Mouse (Mus musculus) hindbrain, embryonic 10.5 days (tissue): ENCODE measurements around the gene Shisa9. TPM values are rescaled to one million over a fixed set of nuclear protein-coding genes. Genes with fewer than 3 reads are reported as not detected.

Experiments
- DNase-seq: peaks from one replicate; pipeline ENCODE4 v3.0.0-alpha.2; 2017; ENCODE audit warnings: low spot score
- H3K27ac ChIP-seq: fragments of 300-500 bp; sonication (generic); 2 replicates; pipeline ENCODE4 v1.5.1; 2016; ENCODE audit warnings: mild to moderate bottlenecking, moderate library complexity
- H3K27me3 ChIP-seq: fragments of 300-500 bp; sonication (generic); 2 replicates; pipeline ENCODE4 v1.6.1; 2016; ENCODE audit warnings: mild to moderate bottlenecking; ENCODE audit not compliant: poor library complexity, insufficient read depth, severe bottlenecking
- H3K36me3 ChIP-seq: fragments of 300-500 bp; sonication (generic); 2 replicates; pipeline ENCODE4 v1.6.1; 2016; ENCODE audit warnings: mild to moderate bottlenecking, moderate library complexity
- H3K4me1 ChIP-seq: fragments of 300-500 bp; sonication (generic); replicated peaks from 2 replicates; pipeline ENCODE4 v1.6.1; 2016; ENCODE audit warnings: mild to moderate bottlenecking
- H3K4me3 ChIP-seq: fragments of 300-500 bp; sonication (generic); 2 replicates; pipeline ENCODE4 v1.5.1; 2016; ENCODE audit warnings: mild to moderate bottlenecking, moderate library complexity
- H3K9me3 ChIP-seq: fragments of 300-500 bp; sonication (generic); 2 replicates; pipeline ENCODE4 v1.6.1; 2016; ENCODE audit warnings: mild to moderate bottlenecking, moderate library complexity
- WGBS: fragments of 180-500 bp; shearing (Covaris S2); methylation state at CpG from one replicate; pipeline ENCODE4 v1.1.7; 2016; 5-methylcytosine and 5-hydroxymethylcytosine counted together
- polyA plus RNA-seq: library from polyadenylated mRNA; unstranded; fragments of >200 nt; fragmentation: Nextera tagmentation; extraction: Ambion mirVana; gene quantifications from 2 replicates; pipeline ENCODE4 v1.2.1, GENCODE M21; 2016

The Shisa9 gene
- polyA plus RNA-seq, 1 experiment from 2014 or later: 1.1 TPM

- Histone ChIP-seq H3K27ac (no peak overlapping the region), H3K27me3 (no peaks in the 10 kb centered on the region), H3K36me3 (no peaks in the 10 kb centered on the region), H3K4me3 (no peak overlapping the region), H3K9me3 (no peaks in the 10 kb centered on the region), H3K4me1 (no peaks in the 10 kb centered on the region)
- WGBS: 80% methylated on average over 2 of the region's 2 CpGs
- DNase-seq: no peak
Measured at GRCm38 (mm10) chr16:12083082-12083481, 99.2 kb downstream of the Shisa9 start.

GRCm38 (mm10) chr16:12090604-12091235 is 106.8 kb downstream of the Shisa9 start:
- H3K9me3 ChIP-seq: no peaks in the 10 kb centered on the region
- no peak for DNase-seq
- no peak overlapping the region for H3K4me3 ChIP-seq
- no peak overlapping the region for H3K27ac ChIP-seq
- H3K36me3 ChIP-seq: no peaks in the 10 kb centered on the region
- no peaks in the 10 kb centered on the region for H3K27me3 ChIP-seq
- no peaks in the 10 kb centered on the region for H3K4me1 ChIP-seq
- 78% methylated on average over 5 of the region's 5 CpGs for WGBS

GRCm38 (mm10) chr16:12093253-12093652 is 109.3 kb downstream of the Shisa9 start:
- no peaks in the 10 kb centered on the region for H3K36me3 ChIP-seq
- H3K27me3 ChIP-seq: no peaks in the 10 kb centered on the region
- 85% methylated on average over 4 of the region's 4 CpGs for WGBS
- H3K9me3 ChIP-seq: no peaks in the 10 kb centered on the region
- H3K27ac ChIP-seq: no peak overlapping the region
- H3K4me1 ChIP-seq: no peaks in the 10 kb centered on the region
- DNase-seq: no peak
- H3K4me3 ChIP-seq: no peak overlapping the region

- WGBS: 83% methylated on average over 7 of the region's 7 CpGs
- Histone ChIP-seq H3K4me3 (no peak overlapping the region), H3K9me3 (no peaks in the 10 kb centered on the region), H3K36me3 (no peaks in the 10 kb centered on the region), H3K4me1 (no peaks in the 10 kb centered on the region), H3K27me3 (no peaks in the 10 kb centered on the region), H3K27ac (no peak overlapping the region)
- DNase-seq: no peak
Measured at GRCm38 (mm10) chr16:12094784-12095315, 110.9 kb downstream of the Shisa9 start.

- H3K36me3 ChIP-seq: no peaks in the 10 kb centered on the region
- H3K27me3 ChIP-seq: no peaks in the 10 kb centered on the region
- 63% methylated on average over 2 of the region's 2 CpGs for WGBS
- H3K4me1 ChIP-seq: no peaks in the 10 kb centered on the region
- H3K27ac ChIP-seq: no peak overlapping the region
- no peaks in the 10 kb centered on the region for H3K9me3 ChIP-seq
- no peak for DNase-seq
- H3K4me3 ChIP-seq: no peak overlapping the region
Measured at GRCm38 (mm10) chr16:12095365-12095764, 111.5 kb downstream of the Shisa9 start.

GRCm38 (mm10) chr16:12108436-12108835 is 124.5 kb downstream of the Shisa9 start:
- no peaks in the 10 kb centered on the region for H3K36me3 ChIP-seq
- no peaks in the 10 kb centered on the region for H3K27me3 ChIP-seq
- H3K9me3 ChIP-seq: no peaks in the 10 kb centered on the region
- H3K4me1 ChIP-seq: no peaks in the 10 kb centered on the region
- 87% methylated on average over 4 of the region's 4 CpGs for WGBS
- H3K4me3 ChIP-seq: no peak overlapping the region
- H3K27ac ChIP-seq: no peak overlapping the region
- no peak for DNase-seq

- Histone ChIP-seq H3K27me3 (no peaks in the 10 kb centered on the region), H3K36me3 (no peaks in the 10 kb centered on the region), H3K4me3 (no peak overlapping the region), H3K9me3 (no peaks in the 10 kb centered on the region), H3K27ac (no peak overlapping the region), H3K4me1 (peaks cover 5% of the 10 kb centered on the region; the same call in 1 of the 2 replicates)
- DNase-seq: no peak
- 85% methylated on average over 5 of the region's 5 CpGs for WGBS
Measured at GRCm38 (mm10) chr16:12110851-12111437, 127.0 kb downstream of the Shisa9 start.

- H3K36me3 ChIP-seq: no peaks in the 10 kb centered on the region
- WGBS: 86% methylated on average over 5 of the region's 5 CpGs
- H3K9me3 ChIP-seq: no peaks in the 10 kb centered on the region
- no peak overlapping the region for H3K4me3 ChIP-seq
- H3K27ac ChIP-seq: no peak overlapping the region
- H3K4me1 ChIP-seq: peaks cover 5% of the 10 kb centered on the region; the same call in 1 of the 2 replicates
- no peak for DNase-seq
- H3K27me3 ChIP-seq: no peaks in the 10 kb centered on the region
Measured at GRCm38 (mm10) chr16:12114396-12114795, 130.5 kb downstream of the Shisa9 start.

- Histone ChIP-seq H3K4me3 (no peak overlapping the region), H3K27ac (no peak overlapping the region), H3K9me3 (no peaks in the 10 kb centered on the region), H3K4me1 (peaks cover 5% of the 10 kb centered on the region; the same call in 1 of the 2 replicates), H3K36me3 (no peaks in the 10 kb centered on the region), H3K27me3 (no peaks in the 10 kb centered on the region)
- DNase-seq: no peak
- WGBS: 44% methylated on average over 7 of the region's 7 CpGs
Measured at GRCm38 (mm10) chr16:12115040-12115856, 131.3 kb downstream of the Shisa9 start.

GRCm38 (mm10) chr16:12116926-12117325 is 133.0 kb downstream of the Shisa9 start:
- 94% methylated on average over 1 of the region's 1 CpGs for WGBS
- Histone ChIP-seq H3K27me3 (no peaks in the 10 kb centered on the region), H3K4me3 (no peak overlapping the region), H3K9me3 (no peaks in the 10 kb centered on the region), H3K4me1 (peaks cover 5% of the 10 kb centered on the region; the same call in 1 of the 2 replicates), H3K27ac (no peak overlapping the region), H3K36me3 (no peaks in the 10 kb centered on the region)
- no peak for DNase-seq

GRCm38 (mm10) chr16:12119463-12119862 is 135.6 kb downstream of the Shisa9 start:
- WGBS: 84% methylated on average over 3 of the region's 3 CpGs
- H3K27me3 ChIP-seq: no peaks in the 10 kb centered on the region
- no peak overlapping the region for H3K27ac ChIP-seq
- H3K9me3 ChIP-seq: no peaks in the 10 kb centered on the region
- H3K4me3 ChIP-seq: no peak overlapping the region
- peaks cover 5% of the 10 kb centered on the region; the same call in 1 of the 2 replicates for H3K4me1 ChIP-seq
- H3K36me3 ChIP-seq: no peaks in the 10 kb centered on the region
- DNase-seq: no peak

- Histone ChIP-seq H3K4me3 (no peak overlapping the region), H3K4me1 (no peaks in the 10 kb centered on the region), H3K9me3 (peaks cover 7% of the 10 kb centered on the region; the same call in 1 of the 2 replicates), H3K27me3 (no peaks in the 10 kb centered on the region), H3K27ac (no peak overlapping the region), H3K36me3 (no peaks in the 10 kb centered on the region)
- DNase-seq: no peak
- WGBS: 84% methylated on average over 3 of the region's 3 CpGs
Measured at GRCm38 (mm10) chr16:12129782-12130181, 145.9 kb downstream of the Shisa9 start.

GRCm38 (mm10) chr16:12146666-12147065 is 162.8 kb downstream of the Shisa9 start:
- H3K4me1 ChIP-seq: peaks cover 9% of the 10 kb centered on the region
- H3K9me3 ChIP-seq: no peaks in the 10 kb centered on the region
- no peak overlapping the region for H3K4me3 ChIP-seq
- no peaks in the 10 kb centered on the region for H3K27me3 ChIP-seq
- no peak for DNase-seq
- no peaks in the 10 kb centered on the region for H3K36me3 ChIP-seq
- no peak overlapping the region for H3K27ac ChIP-seq
